In genomic region chr14:57424212-57424561, GRCm38 (mm10) we compare ENCODE assay signal across 8 mouse cellular contexts. TPM values are rescaled to one million over a fixed set of nuclear protein-coding genes. Genes with fewer than 3 reads are reported as not detected.
DNase-seq lines count a peak whose midpoint lies in the region; ATAC-seq and TF ChIP-seq lines count a peak whose summit lies in the region.

No protein-coding gene starts in this region.

- H3K27ac ChIP-seq in forebrain, embryonic 14.5 days (ENCODE audit: low read depth, low read length): 0 out of 2 replicates have a peak overlapping the region, but pooled peaks have one; percentile 48
- H3K27ac ChIP-seq in liver, embryonic 15.5 days (replicated peaks): no peak overlapping the region

- H3K4me2 ChIP-seq in forebrain, embryonic 14.5 days (ENCODE audit: low read length): peak overlapping the region; percentile 74
- H3K4me2 ChIP-seq in liver, embryonic 15.5 days: peak overlapping the region; percentile 95

- TF ChIP-seq CTCF in C2C12 (IDR thresholded peaks at IDR 0.05; ENCODE audit: control insufficient read depth, insufficient read depth, insufficient read length): no peak

- no peaks in the 10 kb centered on the region for H3K9me3 ChIP-seq in forebrain, embryonic 14.5 days (replicated peaks; ENCODE audit: control insufficient read depth, low read length)
- no peaks in the 10 kb centered on the region for H3K9me3 ChIP-seq in liver, embryonic 15.5 days (replicated peaks)

- H3K4me1 ChIP-seq in forebrain, embryonic 14.5 days (ENCODE audit: control insufficient read depth, insufficient read depth, low read length): no peaks in the 10 kb centered on the region; the same call in 1 of the 2 replicates
- peaks cover 7% of the 10 kb centered on the region for H3K4me1 ChIP-seq in liver, embryonic 15.5 days (replicated peaks)

- no peaks in the 10 kb centered on the region for H3K36me3 ChIP-seq in C2C12 (ENCODE audit: control insufficient read depth, insufficient read depth)
- H3K36me3 ChIP-seq in forebrain, embryonic 14.5 days (ENCODE audit: control insufficient read depth, insufficient read depth, low read length): no peaks in the 10 kb centered on the region
- H3K36me3 ChIP-seq in liver, embryonic 15.5 days (replicated peaks): no peaks in the 10 kb centered on the region

- H3K27me3 ChIP-seq in C2C12 (ENCODE audit: control insufficient read depth, insufficient read depth, insufficient read length): peaks cover 5% of the 10 kb centered on the region
- H3K27me3 ChIP-seq in forebrain, embryonic 14.5 days (replicated peaks; ENCODE audit: control insufficient read depth, insufficient read depth, low read length): no peaks in the 10 kb centered on the region
- no peaks in the 10 kb centered on the region for H3K27me3 ChIP-seq in liver, embryonic 15.5 days

- peak; percentile 87 for ATAC-seq in frontal cortex, adult (ENCODE audit: low TSS enrichment)
- peak; percentile 86 for ATAC-seq in forebrain, embryonic 14.5 days
- ATAC-seq in liver, embryonic 15.5 days (ENCODE audit: insufficient read depth): peak; percentile 66

- H3K9ac ChIP-seq in forebrain, embryonic 14.5 days (ENCODE audit: low read length): peak overlapping the region; percentile 80
- peak overlapping the region; percentile 78 for H3K9ac ChIP-seq in liver, embryonic 15.5 days

- H3K79me2 ChIP-seq in C2C12 (ENCODE audit: control insufficient read depth, insufficient read depth): no peaks in the 10 kb centered on the region

- H3K79me3 ChIP-seq in C2C12 (ENCODE audit: low read depth): peaks cover 1% of the 10 kb centered on the region

- WGBS in forebrain, embryonic 14.5 days: 1% methylated on average over 24 of the region's 24 CpGs
- WGBS in liver, embryonic 15.5 days (ENCODE audit: insufficient replicate concordance): 1% methylated on average over 24 of the region's 24 CpGs

- DNase-seq in frontal cortex, postnatal 14 days (ENCODE audit: low spot score in 2 of 2): no peak
- DNase-seq in forebrain, embryonic 14.5 days (ENCODE audit: low spot score): no peak
- no peak for DNase-seq in thymus, postnatal 36 days
- DNase-seq in cerebellum, adult 9-11 months: no peak
- no peak for DNase-seq in retina, embryonic 14.5 days (ENCODE audit: low spot score)

- peak overlapping the region; percentile 96 for H3ac ChIP-seq in C2C12 (ENCODE audit: control insufficient read depth, insufficient read length, low read depth)

- peak overlapping the region; percentile 52 for H3K4me3 ChIP-seq in C2C12 (ENCODE audit: insufficient read depth, poor library complexity, severe bottlenecking)
- H3K4me3 ChIP-seq in forebrain, embryonic 14.5 days (ENCODE audit: low read depth, low read length): peak overlapping the region; percentile 83
- peak overlapping the region; percentile 86 for H3K4me3 ChIP-seq in liver, embryonic 15.5 days (replicated peaks)

TF ChIP-seq in C2C12, 6 proteins besides CTCF, POLR2A, EP300 and RAD21:
- no peak for TF ChIP-seq CEBPB (IDR thresholded peaks at IDR 0.05; ENCODE audit: low read depth)
- no peak for TF ChIP-seq MYOG (IDR thresholded peaks at IDR 0.05; ENCODE audit: control insufficient read depth, extremely low read depth, insufficient read length)
- no peak for TF ChIP-seq USF1 (IDR thresholded peaks at IDR 0.05; ENCODE audit: low read depth)
- TF ChIP-seq MYOD1 (IDR thresholded peaks at IDR 0.05; ENCODE audit: control insufficient read depth, insufficient read length, low read depth): no peak
- no peak for TF ChIP-seq FOSL1 (IDR thresholded peaks at IDR 0.05; ENCODE audit: insufficient read depth, low read length, poor library complexity, severe bottlenecking)
- peak; percentile 8 for TF ChIP-seq MAX (IDR thresholded peaks at IDR 0.05)

RNA-seq across cellular contexts. Expression of gene Ift88, which starts 0.3 kb away (rescaled TPM):
- 2.5 TPM for polyA plus RNA-seq in C2C12 (2012; fragmentation: generic; extraction: Trizol)
- 15.4 and 16.7 TPM in 2 replicates for polyA plus RNA-seq in forebrain, embryonic 14.5 days (2014; fragmentation: Nextera tagmentation; extraction: Ambion mirVana)
- 1.2 and 1.7 TPM in 2 replicates for polyA plus RNA-seq in liver, embryonic 15.5 days (2015; fragmentation: Nextera tagmentation; extraction: Ambion mirVana)

RNA-seq across cellular contexts. Expression of gene Cryl1, which starts 25.9 kb away (rescaled TPM):
- 1.1 TPM for polyA plus RNA-seq in C2C12 (2012; fragmentation: generic; extraction: Trizol)
- 9.0 and 9.9 TPM in 2 replicates for polyA plus RNA-seq in forebrain, embryonic 14.5 days (2014; fragmentation: Nextera tagmentation; extraction: Ambion mirVana)
- polyA plus RNA-seq in liver, embryonic 15.5 days (2015; fragmentation: Nextera tagmentation; extraction: Ambion mirVana): 6.9 and 8.7 TPM in 2 replicates
